Mouse (Mus musculus) myocyte (in vitro differentiated cells): Measurements from ENCODE around the gene Iqcn. TPM values are rescaled to one million over a fixed set of nuclear protein-coding genes. Genes with fewer than 3 reads are reported as not detected.

Source experiments
- H3K27me3 ChIP-seq: one replicate; pipeline ENCODE4 v1.6.1; 2011; ENCODE audit not compliant: control insufficient read depth, insufficient read depth, insufficient read length
- H3K36me3 ChIP-seq: one replicate; pipeline ENCODE4 v1.6.1; 2011; ENCODE audit not compliant: control insufficient read depth, insufficient read depth
- H3K4me2 ChIP-seq: one replicate; pipeline ENCODE4 v1.6.1; 2011; ENCODE audit warnings: low read depth, control low read depth
- H3K4me3 ChIP-seq: one replicate; pipeline ENCODE4 v1.5.1; 2011; ENCODE audit warnings: mild to moderate bottlenecking, control low read depth, moderate library complexity
- H3K79me2 ChIP-seq: one replicate; pipeline ENCODE4 v1.6.1; 2011; ENCODE audit not compliant: control insufficient read depth, insufficient read depth
- H3ac ChIP-seq: one replicate; pipeline ENCODE4 v1.6.1; 2011; ENCODE audit not compliant: control insufficient read depth, insufficient read length
- CEBPB ChIP-seq: IDR thresholded peaks from 2 replicates; pipeline ENCODE4 v1.6.1; 2011; ENCODE audit warnings: mild to moderate bottlenecking, moderate library complexity; ENCODE audit not compliant: poor library complexity, insufficient read depth, severe bottlenecking
- E2F4 ChIP-seq: IDR thresholded peaks from one replicate; pipeline ENCODE4 v1.6.1; 2011; ENCODE audit warnings: mild to moderate bottlenecking, control low read depth, moderate library complexity; ENCODE audit not compliant: insufficient read depth
- MAX ChIP-seq: IDR thresholded peaks from one replicate; pipeline ENCODE4 v1.6.1; 2011; ENCODE audit warnings: low read depth, mild to moderate bottlenecking, control low read depth
- MYOD1 ChIP-seq, 3 experiments: IDR thresholded peaks; one replicate each; pipeline ENCODE4 v1.6.1; 2011; ENCODE audit warnings: control low read depth in 2 of 3, low read depth in 2 of 3, mild to moderate bottlenecking in 2 of 3, moderate library complexity in 1 of 3; ENCODE audit not compliant: insufficient read length in 2 of 3, control insufficient read depth in 1 of 3
- MYOG ChIP-seq, 3 experiments: IDR thresholded peaks; one replicate each; pipeline ENCODE4 v1.6.1; 2011; ENCODE audit warnings: control low read depth in 2 of 3, low read depth in 2 of 3, mild to moderate bottlenecking in 2 of 3; ENCODE audit not compliant: insufficient read length in 2 of 3, control insufficient read depth in 1 of 3, insufficient read depth in 1 of 3
- POLR2A ChIP-seq: IDR thresholded peaks from one replicate; pipeline ENCODE4 v1.6.1; 2011; ENCODE audit warnings: low read depth, mild to moderate bottlenecking, control low read depth, moderate library complexity; ENCODE audit not compliant: insufficient read length
- POLR2AphosphoS2 ChIP-seq: IDR thresholded peaks from one replicate; pipeline ENCODE4 v1.6.1; 2011; ENCODE audit warnings: low read depth, control low read depth; ENCODE audit not compliant: insufficient read length
- REST ChIP-seq: IDR thresholded peaks from one replicate; pipeline ENCODE4 v1.6.1; 2011; ENCODE audit warnings: mild to moderate bottlenecking, control low read depth, moderate library complexity; ENCODE audit not compliant: insufficient read depth, insufficient read length
- SRF ChIP-seq: IDR thresholded peaks from one replicate; pipeline ENCODE4 v1.6.1; 2011; ENCODE audit warnings: low read depth; ENCODE audit not compliant: control insufficient read depth, insufficient read length
- TCF12 ChIP-seq: IDR thresholded peaks from one replicate; pipeline ENCODE4 v1.6.1; 2011; ENCODE audit warnings: mild to moderate bottlenecking, control low read depth; ENCODE audit not compliant: poor library complexity, insufficient read depth, severe bottlenecking
- TCF3 ChIP-seq: IDR thresholded peaks from one replicate; pipeline ENCODE4 v1.6.1; 2011; ENCODE audit warnings: low read depth, control low read depth; ENCODE audit not compliant: insufficient read length
- USF1 ChIP-seq: IDR thresholded peaks from one replicate; pipeline ENCODE4 v1.6.1; 2011; ENCODE audit warnings: low read depth, mild to moderate bottlenecking, control low read depth, moderate library complexity
- polyA plus RNA-seq: library from polyadenylated mRNA; unstranded; fragments of >200 nt; fragmentation: generic; extraction: Trizol; gene quantifications from one replicate; pipeline ENCODE4 v1.2.1, GENCODE M21; 2012; ENCODE audit warnings: missing spikeins

The Iqcn gene
- polyA plus RNA-seq, 1 experiment: 0.02 TPM

- Histone ChIP-seq H3K36me3 (peaks cover 4% of the 10 kb centered on the region), H3K4me3 (peak overlapping the region; percentile 84), H3K79me2 (peaks cover 10% of the 10 kb centered on the region), H3K27me3 (no peaks in the 10 kb centered on the region), H3K4me2 (peak overlapping the region; percentile 69), H3ac (no peak overlapping the region)
- TF ChIP-seq SRF: no peak
- TF ChIP-seq E2F4: no peak
- TF ChIP-seq MAX: no peak
- no peak for TF ChIP-seq MYOG (IDR thresholded peaks at IDR 0.05; ENCODE audit: control insufficient read depth in 1 of 3, insufficient read depth in 1 of 3, insufficient read length in 2 of 3, low read depth in 2 of 3)
- no peak for TF ChIP-seq USF1
- TF ChIP-seq TCF12: no peak
- TF ChIP-seq POLR2A: no peak
- no peak for TF ChIP-seq CEBPB
- no peak for TF ChIP-seq POLR2AphosphoS2
- TF ChIP-seq TCF3: no peak
- TF ChIP-seq MYOD1 (IDR thresholded peaks at IDR 0.05; ENCODE audit: control insufficient read depth in 1 of 3, insufficient read length in 2 of 3, low read depth in 2 of 3): no peak
- no peak for TF ChIP-seq REST
These were observed 45.5 kb upstream of the Iqcn start for GRCm38 (mm10) chr8:70657739-70658138.

GRCm38 (mm10) chr8:70658897-70659603, 44.2 kb upstream of the Iqcn start:
- no peak for TF ChIP-seq TCF3
- peak in 1 of 3 experiments; percentile 22 for TF ChIP-seq MYOD1 (IDR thresholded peaks at IDR 0.05; ENCODE audit: control insufficient read depth in 1 of 3, insufficient read length in 2 of 3, low read depth in 2 of 3)

GRCm38 (mm10) chr8:70659604-70660272, 43.5 kb upstream of the Iqcn start:
- TF ChIP-seq POLR2AphosphoS2 (peak; percentile 87), SRF (no peak), MAX (no peak), POLR2A (peak; percentile 86), TCF12 (no peak), E2F4 (no peak), MYOG (IDR thresholded peaks at IDR 0.05; ENCODE audit: control insufficient read depth in 1 of 3, insufficient read depth in 1 of 3, insufficient read length in 2 of 3, low read depth in 2 of 3) (peak in 2 of 3 experiments; percentile 40 to 55), MYOD1 (IDR thresholded peaks at IDR 0.05; ENCODE audit: control insufficient read depth in 1 of 3, insufficient read length in 2 of 3, low read depth in 2 of 3) (peak in 1 of 3 experiments; percentile 54), REST (no peak)
- Histone ChIP-seq H3K4me2 (peak overlapping the region; percentile 77), H3K79me2 (peaks cover 10% of the 10 kb centered on the region), H3K27me3 (no peaks in the 10 kb centered on the region), H3K4me3 (peak overlapping the region; percentile 84), H3ac (peak overlapping the region; percentile 34), H3K36me3 (peaks cover 4% of the 10 kb centered on the region)

More at GRCm38 (mm10) chr8:70658897-70659603, 44.2 kb upstream of the Iqcn start:
- H3K4me3 ChIP-seq: peak overlapping the region; percentile 84
- H3K4me2 ChIP-seq: peak overlapping the region; percentile 69
- peak overlapping the region; percentile 34 for H3ac ChIP-seq
- peaks cover 10% of the 10 kb centered on the region for H3K79me2 ChIP-seq
- no peaks in the 10 kb centered on the region for H3K27me3 ChIP-seq
- peaks cover 4% of the 10 kb centered on the region for H3K36me3 ChIP-seq

- no peak for TF ChIP-seq SRF
- TF ChIP-seq CEBPB: no peak
- no peak for TF ChIP-seq MYOD1 (IDR thresholded peaks at IDR 0.05; ENCODE audit: control insufficient read depth in 1 of 3, insufficient read length in 2 of 3, low read depth in 2 of 3)
- no peak for TF ChIP-seq POLR2A
- no peak for TF ChIP-seq TCF3
- TF ChIP-seq REST: no peak
- no peak for TF ChIP-seq MAX
- no peak for TF ChIP-seq POLR2AphosphoS2
- TF ChIP-seq E2F4: no peak
- TF ChIP-seq TCF12: no peak
- H3K4me2 ChIP-seq: peak within 1 kb of the TSS; percentile 77
- H3ac ChIP-seq: peak within 1 kb of the TSS; percentile 34
- H3K36me3 ChIP-seq: peaks cover 4% of the 10 kb centered on the region
- H3K27me3 ChIP-seq: no peaks in the 10 kb centered on the region
- peak within 1 kb of the TSS; percentile 84 for H3K4me3 ChIP-seq
- peaks cover 10% of the 10 kb centered on the region for H3K79me2 ChIP-seq
These were observed 43.0 kb upstream of the Iqcn start, which contains the start of gene Pgpep1 for GRCm38 (mm10) chr8:70660273-70660725. Gene Pgpep1 (minus strand): TSS chr8:70660388.

- Histone ChIP-seq H3K4me2 (no peak overlapping the region), H3K36me3 (no peaks in the 10 kb centered on the region), H3K27me3 (no peaks in the 10 kb centered on the region), H3ac (no peak overlapping the region), H3K79me2 (peaks cover 6% of the 10 kb centered on the region), H3K4me3 (no peak overlapping the region)
- TF ChIP-seq POLR2A: no peak
These were observed 39.6 kb upstream of the Iqcn start for GRCm38 (mm10) chr8:70663691-70664090.
